Mouse (Mus musculus): Measurements from ENCODE around the gene Armcx2.

DNA sequence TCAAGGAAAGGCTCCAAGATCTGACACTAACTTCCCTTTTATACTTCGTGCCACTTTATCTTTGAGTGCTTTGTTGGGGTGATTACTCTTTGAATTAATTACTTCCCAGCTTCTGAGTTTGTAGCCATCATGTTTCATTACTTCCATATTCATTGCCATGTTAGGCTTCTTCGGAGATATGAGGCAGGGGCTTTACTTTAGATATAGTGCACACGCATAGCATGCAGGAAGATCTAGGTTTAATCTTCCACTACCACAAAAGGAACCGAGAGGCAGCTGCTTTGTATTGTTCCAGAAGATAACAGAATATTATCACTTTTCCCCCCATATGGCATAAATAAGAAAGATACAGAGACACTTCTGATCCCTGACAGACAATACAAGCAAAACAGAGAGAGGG lies 21.3 kb downstream of the Armcx2 start:
- no peak for TF ChIP-seq POLR2A (IDR thresholded peaks at IDR 0.05; ENCODE audit: borderline replicate concordance, control insufficient read depth, low read depth, low read length)
- TF ChIP-seq CTCF (IDR thresholded peaks at IDR 0.05; ENCODE audit: control insufficient read depth, insufficient read depth, low read length): no peak
